Mouse (Mus musculus) liver, embryonic 11.5 days (tissue): ENCODE measurements around the gene Ikzf4. TPM values are rescaled to one million over a fixed set of nuclear protein-coding genes. Genes with fewer than 3 reads are reported as not detected.

ENCODE experiments used
- microRNA-seq: library from miRNA; unstranded; fragments of <30 nt; microRNA quantifications from one replicate; pipeline ENCODE4, GENCODE M21; 2017; ENCODE audit warnings: borderline number of aligned reads
- polyA plus RNA-seq: library from polyadenylated mRNA; unstranded; fragments of >200 nt; fragmentation: Nextera tagmentation; extraction: Ambion mirVana; gene quantifications from 2 replicates; pipeline ENCODE4 v1.2.1, GENCODE M21; 2014

Gene Ikzf4
- polyA plus RNA-seq, 1 experiment from 2014 or later, result 1.3 TPM

Small RNAs within 50 kb of the gene (microRNA-seq; reads per million reads assigned to microRNA genes)
- gene Mir6917, result not detected

Other genes with a start within 250 kb of the Ikzf4 start
- 16.5 and 17.6 TPM in 2 replicates for gene Slc39a5, start 244.8 kb downstream of the Ikzf4 start, polyA plus RNA-seq
- 101 and 104 TPM in 2 replicates for gene Nabp2, start 234.5 kb downstream of the Ikzf4 start, polyA plus RNA-seq
- 19.1 and 20.4 TPM in 2 replicates for gene Rnf41, start 234.3 kb downstream of the Ikzf4 start, polyA plus RNA-seq
- gene Smarcc2, start 186.7 kb downstream of the Ikzf4 start, polyA plus RNA-seq, result 59.0 and 59.7 TPM in 2 replicates
- gene Myl6, start 151.8 kb downstream of the Ikzf4 start, polyA plus RNA-seq, result 639 and 685 TPM in 2 replicates
- gene Myl6b, start 147.3 kb downstream of the Ikzf4 start, polyA plus RNA-seq, result 3.9 and 4.2 TPM in 2 replicates
- 19.1 TPM in 2 replicates for gene Esyt1, start 120.1 kb downstream of the Ikzf4 start, polyA plus RNA-seq
- 9.9 and 11.1 TPM in 2 replicates for gene Zc3h10, start 98.2 kb downstream of the Ikzf4 start, polyA plus RNA-seq
- gene Rpl41, start 96.7 kb downstream of the Ikzf4 start, polyA plus RNA-seq, result 3,476 and 3,859 TPM in 2 replicates
- gene Pa2g4, start 80.0 kb downstream of the Ikzf4 start, polyA plus RNA-seq, result 384 and 397 TPM in 2 replicates
- 3.0 and 3.7 TPM in 2 replicates for gene Erbb3, start 56.3 kb downstream of the Ikzf4 start, polyA plus RNA-seq
- 848 and 955 TPM in 2 replicates for gene Rps26, start 19.2 kb downstream of the Ikzf4 start, polyA plus RNA-seq
- gene Suox, start 28.1 kb upstream of the Ikzf4 start, polyA plus RNA-seq, result 12.4 and 12.5 TPM in 2 replicates
- gene Rab5b, start 50.3 kb upstream of the Ikzf4 start, polyA plus RNA-seq, result 46.9 and 47.1 TPM in 2 replicates
- gene Pmel, start 58.2 kb upstream of the Ikzf4 start, polyA plus RNA-seq, result 0.83 and 0.85 TPM in 2 replicates
- 102 and 117 TPM in 2 replicates for gene Cdk2, start 59.0 kb upstream of the Ikzf4 start, polyA plus RNA-seq
- 4.6 and 5.5 TPM in 2 replicates for gene Dgka, start 98.9 kb upstream of the Ikzf4 start, polyA plus RNA-seq
- 40.1 and 42.1 TPM in 2 replicates for gene Pym1, start 101.9 kb upstream of the Ikzf4 start, polyA plus RNA-seq
- gene Mmp19, start 144.9 kb upstream of the Ikzf4 start, polyA plus RNA-seq, result 9.2 and 10.2 TPM in 2 replicates
- 32.5 and 34.1 TPM in 2 replicates for gene Dnajc14, start 158.1 kb upstream of the Ikzf4 start, polyA plus RNA-seq
- gene Tmem198b, start 158.4 kb upstream of the Ikzf4 start, polyA plus RNA-seq, result 8.1 and 8.8 TPM in 2 replicates
- 229 and 250 TPM in 2 replicates for gene Sarnp, start 171.3 kb upstream of the Ikzf4 start, polyA plus RNA-seq
- 114 and 116 TPM in 2 replicates for gene Ormdl2, start 175.7 kb upstream of the Ikzf4 start, polyA plus RNA-seq
- 3.3 and 3.5 TPM in 2 replicates for gene Gdf11, start 245.7 kb upstream of the Ikzf4 start, polyA plus RNA-seq